In the genomic region with DNA sequence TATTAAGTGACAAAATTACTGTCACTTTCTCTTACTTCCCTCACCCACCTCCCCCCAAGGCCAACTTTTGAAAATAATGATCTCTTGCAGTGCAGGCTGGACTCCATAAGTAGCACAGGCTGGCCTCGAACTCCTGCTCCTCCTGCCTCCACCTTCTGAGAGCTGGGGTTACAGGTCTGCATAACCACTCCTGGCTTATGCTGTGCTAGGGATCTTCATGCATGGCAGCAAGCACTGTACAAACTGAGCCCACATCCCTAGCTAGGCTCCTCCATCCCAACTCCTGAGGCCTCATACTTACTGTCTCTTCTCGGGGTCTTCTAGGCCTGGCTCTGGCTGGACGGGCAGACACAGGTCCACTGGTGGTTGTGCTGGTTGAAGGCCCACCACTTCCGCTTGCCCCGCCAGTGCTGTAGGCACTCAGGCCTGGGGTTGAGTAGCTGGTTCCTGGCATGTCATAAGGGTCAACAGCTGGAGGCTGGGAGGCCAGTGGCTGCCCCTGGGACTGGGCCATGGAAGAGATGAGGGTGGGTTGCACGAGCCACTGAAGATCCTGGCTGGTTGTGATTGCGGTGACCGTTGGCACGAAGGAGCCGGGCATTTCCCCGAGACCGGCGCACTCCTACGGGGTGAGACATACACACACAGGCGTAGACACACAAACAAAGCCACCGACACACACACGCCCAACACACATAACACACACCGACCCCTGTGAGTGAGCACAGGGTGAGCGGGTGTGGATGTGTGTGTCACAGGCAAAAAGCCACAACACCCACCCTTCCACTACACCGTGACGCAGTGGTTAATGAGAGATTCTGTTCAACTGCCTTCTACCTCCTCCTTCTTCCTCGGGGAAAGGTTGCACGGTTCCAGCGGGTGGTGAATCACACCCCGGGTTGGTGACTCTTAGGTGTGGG, we compare ENCODE assay signal across 9 mouse cellular contexts. TPM values are rescaled to one million over a fixed set of nuclear protein-coding genes. Genes with fewer than 3 reads are reported as not detected.
DNase-seq lines count a peak whose midpoint lies in the region; ATAC-seq and TF ChIP-seq lines count a peak whose summit lies in the region.
"Had no signal": no experiment of that assay in that cellular context is flagged by ENCODE, and none has a peak within 500 bp of the region (broad histone marks: within the 10 kb centered on the region; RNA-seq: fewer than 3 reads in every experiment).

No protein-coding gene starts in this region.

- no peak for TF ChIP-seq POLR2A in cortical plate, adult 2 months (IDR thresholded peaks at IDR 0.05; ENCODE audit: extremely low read depth, insufficient read depth, low read length)

- no peak overlapping the region for H3K4me3 ChIP-seq in kidney, postnatal 0 days (replicated peaks; ENCODE audit: low read depth, low read length)
- peak overlapping the region; percentile 47 for H3K4me3 ChIP-seq in cortical plate, adult 2 months (ENCODE audit: insufficient read depth, low read length)
- H3K4me3 ChIP-seq in forebrain, embryonic 16.5 days (replicated peaks; ENCODE audit: low read length) = no peak overlapping the region
- no peak overlapping the region for H3K4me3 ChIP-seq in midbrain, embryonic 15.5 days

- no peaks in the 10 kb centered on the region for H3K9me3 ChIP-seq in kidney, postnatal 0 days (replicated peaks; ENCODE audit: low read length)
- no peaks in the 10 kb centered on the region for H3K9me3 ChIP-seq in forebrain, embryonic 16.5 days (ENCODE audit: control insufficient read depth, low read length)
- H3K9me3 ChIP-seq in midbrain, embryonic 15.5 days = no peaks in the 10 kb centered on the region

- peaks cover 13% of the 10 kb centered on the region; the same call in 1 of the 2 replicates for H3K4me1 ChIP-seq in kidney, postnatal 0 days (replicated peaks; ENCODE audit: insufficient read depth, low read length)
- no peaks in the 10 kb centered on the region for H3K4me1 ChIP-seq in cortical plate, adult 2 months (ENCODE audit: control insufficient read depth, insufficient read depth, low read length)
- peaks cover 42% of the 10 kb centered on the region for H3K4me1 ChIP-seq in forebrain, embryonic 16.5 days (replicated peaks; ENCODE audit: control insufficient read depth, insufficient read depth, low read length)
- H3K4me1 ChIP-seq in midbrain, embryonic 15.5 days = peaks cover 48% of the 10 kb centered on the region

- H3K36me3 ChIP-seq in kidney, postnatal 0 days (ENCODE audit: insufficient read depth, low read length) = no peaks in the 10 kb centered on the region
- H3K36me3 ChIP-seq in forebrain, embryonic 16.5 days (ENCODE audit: control insufficient read depth, insufficient read depth) = no peaks in the 10 kb centered on the region
- no peaks in the 10 kb centered on the region for H3K36me3 ChIP-seq in midbrain, embryonic 15.5 days (replicated peaks)

- no peak for ATAC-seq in kidney, postnatal 0 days (replicated peaks; ENCODE audit: low FRiP score, low read depth)
- no peak for ATAC-seq in forebrain, embryonic 16.5 days
- ATAC-seq in midbrain, embryonic 15.5 days (replicated peaks) = 0 out of 2 replicates have a peak, but pooled peaks have one; percentile 0

- peaks cover 32% of the 10 kb centered on the region for H3K27me3 ChIP-seq in kidney, postnatal 0 days (ENCODE audit: insufficient read depth, low read length)
- peaks cover 59% of the 10 kb centered on the region for H3K27me3 ChIP-seq in forebrain, embryonic 16.5 days (replicated peaks; ENCODE audit: control insufficient read depth, insufficient read depth, low read length)
- H3K27me3 ChIP-seq in midbrain, embryonic 15.5 days (replicated peaks) = peaks cover 61% of the 10 kb centered on the region

- DNase-seq in kidney, postnatal 0 days (ENCODE audit: low spot score) = no peak
- DNase-seq in kidney, adult 18-20 months = no peak
- DNase-seq in ovary, adult 18-20 months (ENCODE audit: low spot score) = no peak
- no peak for DNase-seq in urinary bladder, postnatal 14 days (ENCODE audit: low spot score)
- DNase-seq in right cerebral cortex, adult 18-20 months = no peak

- no peak for TF ChIP-seq CTCF in kidney, postnatal 0 days (IDR thresholded peaks at IDR 0.05; ENCODE audit: low read depth)
- no peak for TF ChIP-seq CTCF in cortical plate, adult 2 months (IDR thresholded peaks at IDR 0.05; ENCODE audit: extremely low read depth, insufficient read depth, low read length)

- 72% methylated on average over 25 of the region's 25 CpGs for WGBS in kidney, postnatal 0 days
- WGBS in forebrain, embryonic 16.5 days = 64% methylated on average over 25 of the region's 25 CpGs
- 72% methylated on average over 25 of the region's 25 CpGs for WGBS in midbrain, embryonic 15.5 days

- H3K27ac ChIP-seq in kidney, postnatal 0 days = no peak overlapping the region
- no peak overlapping the region for H3K27ac ChIP-seq in cortical plate, adult 2 months (ENCODE audit: insufficient read depth, low read length)
- H3K27ac ChIP-seq in forebrain, embryonic 16.5 days (ENCODE audit: low read length) = no peak overlapping the region
- no peak overlapping the region for H3K27ac ChIP-seq in midbrain, embryonic 15.5 days

- peak overlapping the region; percentile 86; the same call in 1 of the 2 replicates for H3K4me2 ChIP-seq in kidney, postnatal 0 days (ENCODE audit: low read length)
- peak overlapping the region; percentile 99; the same call in 1 of the 2 replicates for H3K4me2 ChIP-seq in forebrain, embryonic 16.5 days (ENCODE audit: low read length)
- H3K4me2 ChIP-seq in midbrain, embryonic 15.5 days = peak overlapping the region; percentile 78

- 0 out of 2 replicates have a peak overlapping the region, but pooled peaks have one; percentile 54 for H3K9ac ChIP-seq in kidney, postnatal 0 days (ENCODE audit: low read depth, low read length)
- no peak overlapping the region for H3K9ac ChIP-seq in forebrain, embryonic 16.5 days (replicated peaks; ENCODE audit: low read depth, low read length)
- no peak overlapping the region for H3K9ac ChIP-seq in midbrain, embryonic 15.5 days

RNA-seq across cellular contexts. Expression of a gene that starts 2.8 kb away (rescaled TPM):
- 0.11 TPM in 2 replicates for polyA plus RNA-seq in kidney, postnatal 0 days (2015; fragmentation: Nextera tagmentation; extraction: Ambion mirVana)
- 5.1 and 7.1 TPM in 2 replicates for polyA plus RNA-seq in cortical plate, adult 2 months (2012; rRNA removed)
- polyA plus RNA-seq in forebrain, embryonic 16.5 days (2015; fragmentation: Nextera tagmentation; extraction: Ambion mirVana) = 0.05 and 0.10 TPM in 2 replicates
- polyA plus RNA-seq in midbrain, embryonic 15.5 days (2015; fragmentation: Nextera tagmentation; extraction: Ambion mirVana) = 0.08 TPM in 1 of 2 replicates, not detected in the other

RNA-seq across cellular contexts. Expression of a gene that starts 24.7 kb away (rescaled TPM):
- polyA plus RNA-seq in kidney, postnatal 0 days (2015; fragmentation: Nextera tagmentation; extraction: Ambion mirVana) = 7.3 and 7.4 TPM in 2 replicates
- polyA plus RNA-seq in cortical plate, adult 2 months (2012; rRNA removed) = 140 TPM in 2 replicates
- 127 and 128 TPM in 2 replicates for polyA plus RNA-seq in forebrain, embryonic 16.5 days (2015; fragmentation: Nextera tagmentation; extraction: Ambion mirVana)
- polyA plus RNA-seq in midbrain, embryonic 15.5 days (2015; fragmentation: Nextera tagmentation; extraction: Ambion mirVana) = 112 and 121 TPM in 2 replicates
- polyA plus RNA-seq: activated CD4-positive, CD25-positive, alpha-beta regulatory T cell, adult 4 months had no signal

RNA-seq across cellular contexts. Expression of a gene that starts 27.2 kb away (rescaled TPM):
- 0.18 TPM in 1 of 2 replicates, not detected in the other for polyA plus RNA-seq in kidney, postnatal 0 days (2015; fragmentation: Nextera tagmentation; extraction: Ambion mirVana)
- polyA plus RNA-seq in cortical plate, adult 2 months (2012; rRNA removed) = 0.21 and 0.23 TPM in 2 replicates
- polyA plus RNA-seq in forebrain, embryonic 16.5 days (2015; fragmentation: Nextera tagmentation; extraction: Ambion mirVana) = 0.39 and 0.61 TPM in 2 replicates
- 1.1 and 1.7 TPM in 2 replicates for polyA plus RNA-seq in midbrain, embryonic 15.5 days (2015; fragmentation: Nextera tagmentation; extraction: Ambion mirVana)

RNA-seq across cellular contexts. Expression of a gene that starts 35.5 kb away (rescaled TPM):
- 89.4 and 94.4 TPM in 2 replicates for polyA plus RNA-seq in kidney, postnatal 0 days (2015; fragmentation: Nextera tagmentation; extraction: Ambion mirVana)
- polyA plus RNA-seq in cortical plate, adult 2 months (2012; rRNA removed) = 15.3 and 16.5 TPM in 2 replicates
- polyA plus RNA-seq in forebrain, embryonic 16.5 days (2015; fragmentation: Nextera tagmentation; extraction: Ambion mirVana) = 38.0 and 40.3 TPM in 2 replicates
- polyA plus RNA-seq in midbrain, embryonic 15.5 days (2015; fragmentation: Nextera tagmentation; extraction: Ambion mirVana) = 35.9 and 37.4 TPM in 2 replicates

RNA-seq across cellular contexts. Expression of a gene that starts 37.5 kb away (rescaled TPM):
- 68.4 and 68.8 TPM in 2 replicates for polyA plus RNA-seq in kidney, postnatal 0 days (2015; fragmentation: Nextera tagmentation; extraction: Ambion mirVana)
- 53.8 and 59.1 TPM in 2 replicates for polyA plus RNA-seq in cortical plate, adult 2 months (2012; rRNA removed)
- polyA plus RNA-seq in forebrain, embryonic 16.5 days (2015; fragmentation: Nextera tagmentation; extraction: Ambion mirVana) = 79.3 and 85.9 TPM in 2 replicates
- polyA plus RNA-seq in midbrain, embryonic 15.5 days (2015; fragmentation: Nextera tagmentation; extraction: Ambion mirVana) = 80.2 and 83.3 TPM in 2 replicates

Comparison
In these comparisons a context has a peak if more than half of its experiments do, and no peak if none do; other contexts are left out.
1. RNA of a gene that starts 24.7 kb away (polyA plus RNA-seq): 140 TPM in cortical plate, adult 2 months, 127 to 128 TPM in forebrain, embryonic 16.5 days and 112 to 121 TPM in midbrain, embryonic 15.5 days; 7.3 to 7.4 TPM in kidney, postnatal 0 days; every median in the first group is over 10 times any median in the second.
2. Peak in every context shown above with its lines, with median percentiles within 50 percentile points of each other: H3K4me2 ChIP-seq.